Mouse (Mus musculus) hindbrain, postnatal 0 days (tissue): ENCODE measurements at regions not wholly inside any gene's neighbourhood (a gene's known extent, or its start where the extent isn't known, plus 50 kb on each side); places are given as distances from the start of the nearest gene placed in this dataset.

Source experiments
- ATAC-seq: fragments of 200-750 bp; cut with Nextera tagmentation; 2 replicates; pipeline ENCODE4 v1.8.0; 2017; ENCODE audit warnings: mild to moderate bottlenecking, moderate TSS enrichment, moderate library complexity
- DNase-seq: peaks from one replicate; pipeline ENCODE4 v3.0.0-alpha.2; 2015; ENCODE audit warnings: low spot score
- H3K27ac ChIP-seq: fragments of 300-500 bp; sonication (generic); 2 replicates; pipeline ENCODE4 v1.5.1; 2014; ENCODE audit warnings: mild to moderate bottlenecking
- H3K27me3 ChIP-seq: fragments of 300-500 bp; sonication (generic); 2 replicates; pipeline ENCODE4 v1.6.1; 2014; ENCODE audit warnings: low read length, mixed read lengths; ENCODE audit not compliant: insufficient read depth
- H3K36me3 ChIP-seq: fragments of 300-500 bp; sonication (generic); 2 replicates; pipeline ENCODE4 v1.6.1; 2014; ENCODE audit warnings: low read length, mixed read lengths; ENCODE audit not compliant: insufficient read depth
- H3K4me1 ChIP-seq: fragments of 300-500 bp; sonication (generic); 2 replicates; pipeline ENCODE4 v1.6.1; 2014; ENCODE audit warnings: antibody characterized with exemption, low read length, mixed read lengths; ENCODE audit not compliant: insufficient read depth
- H3K4me2 ChIP-seq: fragments of 300-500 bp; sonication (generic); 2 replicates; pipeline ENCODE4 v1.6.1; 2014; ENCODE audit warnings: low read depth, mild to moderate bottlenecking, low read length, moderate library complexity, mixed read lengths
- H3K4me3 ChIP-seq: fragments of 300-500 bp; sonication (generic); 2 replicates; pipeline ENCODE4 v1.5.1; 2014; ENCODE audit warnings: low read length
- H3K9ac ChIP-seq: fragments of 300-500 bp; sonication (generic); replicated peaks from 2 replicates; pipeline ENCODE4 v1.6.1; 2014; ENCODE audit warnings: mild to moderate bottlenecking, low read length, moderate library complexity, mixed read lengths
- H3K9me3 ChIP-seq: fragments of 300-500 bp; sonication (generic); 2 replicates; pipeline ENCODE4 v1.6.1; 2016; ENCODE audit warnings: low read length, mixed read lengths
- CTCF ChIP-seq: IDR thresholded peaks from 2 replicates; pipeline ENCODE4 v1.5.1; 2016; ENCODE audit warnings: antibody characterized with exemption, control low read depth, low read depth
- WGBS: fragments of 180-500 bp; shearing (Covaris S2); extraction: QIAGEN DNeasy Blood & Tissue Kit; methylation state at CpG from one replicate; pipeline ENCODE4 v1.1.7; 2014; 5-methylcytosine and 5-hydroxymethylcytosine counted together

GRCm38 (mm10) chr4:105467811-105468210 lies 310.7 kb downstream of the Plpp3 start:
- H3K9ac ChIP-seq: no peak overlapping the region
- no peaks in the 10 kb centered on the region for H3K36me3 ChIP-seq
- no peak overlapping the region for H3K4me2 ChIP-seq
- H3K9me3 ChIP-seq: no peaks in the 10 kb centered on the region
- H3K27ac ChIP-seq: no peak overlapping the region
- 89% methylated on average over 7 of the region's 7 CpGs for WGBS
- no peaks in the 10 kb centered on the region for H3K27me3 ChIP-seq
- no peak for DNase-seq
- no peaks in the 10 kb centered on the region for H3K4me1 ChIP-seq
- H3K4me3 ChIP-seq: no peak overlapping the region
- TF ChIP-seq CTCF: no peak
- no peak for ATAC-seq

- Histone ChIP-seq H3K36me3 (no peaks in the 10 kb centered on the region), H3K4me1 (no peaks in the 10 kb centered on the region), H3K27me3 (no peaks in the 10 kb centered on the region), H3K4me3 (no peak overlapping the region), H3K4me2 (no peak overlapping the region), H3K9me3 (no peaks in the 10 kb centered on the region), H3K9ac (no peak overlapping the region), H3K27ac (no peak overlapping the region)
- no peak for DNase-seq
- no peak for TF ChIP-seq CTCF
- no peak for ATAC-seq
- 84% methylated on average over 6 of the region's 6 CpGs for WGBS
Observed at GRCm38 (mm10) chr4:105469300-105469821, 312.2 kb downstream of the Plpp3 start.

GRCm38 (mm10) chr4:105474765-105475560 lies 314.7 kb upstream of the Gm12728 start:
- DNase-seq (peak; percentile 88), ATAC-seq (peak; percentile 89)
- Histone ChIP-seq H3K9me3 (no peaks in the 10 kb centered on the region), H3K4me3 (no peak overlapping the region), H3K36me3 (no peaks in the 10 kb centered on the region), H3K4me2 (no peak overlapping the region), H3K27me3 (no peaks in the 10 kb centered on the region), H3K9ac (no peak overlapping the region), H3K27ac (no peak overlapping the region), H3K4me1 (no peaks in the 10 kb centered on the region)
- 18% methylated on average over 11 of the region's 11 CpGs for WGBS
- TF ChIP-seq CTCF: 0 out of 2 replicates have a peak, but pooled peaks have one; percentile 20

- Histone ChIP-seq H3K27ac (peak overlapping the region; percentile 23; the same call in 1 of the 2 replicates), H3K4me3 (no peak overlapping the region), H3K9ac (no peak overlapping the region), H3K27me3 (no peaks in the 10 kb centered on the region), H3K36me3 (no peaks in the 10 kb centered on the region), H3K9me3 (no peaks in the 10 kb centered on the region), H3K4me2 (no peak overlapping the region), H3K4me1 (no peaks in the 10 kb centered on the region)
- WGBS: 59% methylated on average over 4 of the region's 4 CpGs
- no peak for TF ChIP-seq CTCF
- ATAC-seq (no peak), DNase-seq (peak; percentile 51)
Observed at GRCm38 (mm10) chr4:105476332-105476731, 313.3 kb upstream of the Gm12728 start.

- ATAC-seq: no peak
- no peak for TF ChIP-seq CTCF
- Histone ChIP-seq H3K27ac (no peak overlapping the region), H3K36me3 (no peaks in the 10 kb centered on the region), H3K4me2 (no peak overlapping the region), H3K4me1 (no peaks in the 10 kb centered on the region), H3K4me3 (no peak overlapping the region), H3K9me3 (no peaks in the 10 kb centered on the region), H3K27me3 (no peaks in the 10 kb centered on the region), H3K9ac (no peak overlapping the region)
- DNase-seq: no peak
- 87% methylated on average over 1 of the region's 1 CpGs for WGBS
Observed at GRCm38 (mm10) chr4:105486376-105486775, 303.3 kb upstream of the Gm12728 start.

- H3K27me3 ChIP-seq: no peaks in the 10 kb centered on the region
- no peak overlapping the region for H3K4me2 ChIP-seq
- DNase-seq (no peak), ATAC-seq (no peak)
- no peak for TF ChIP-seq CTCF
- H3K9ac ChIP-seq: no peak overlapping the region
- no peak overlapping the region for H3K27ac ChIP-seq
- WGBS: 87% methylated on average over 2 of the region's 2 CpGs
- H3K36me3 ChIP-seq: no peaks in the 10 kb centered on the region
- no peak overlapping the region for H3K4me3 ChIP-seq
- H3K9me3 ChIP-seq: no peaks in the 10 kb centered on the region
- H3K4me1 ChIP-seq: no peaks in the 10 kb centered on the region
Observed at GRCm38 (mm10) chr4:105496176-105496575, 293.5 kb upstream of the Gm12728 start.

- no peak for ATAC-seq
- no peak overlapping the region for H3K4me3 ChIP-seq
- no peak for DNase-seq
- no peaks in the 10 kb centered on the region for H3K27me3 ChIP-seq
- 77% methylated on average over 2 of the region's 2 CpGs for WGBS
- H3K27ac ChIP-seq: no peak overlapping the region
- TF ChIP-seq CTCF: no peak
- no peaks in the 10 kb centered on the region for H3K4me1 ChIP-seq
- no peaks in the 10 kb centered on the region for H3K9me3 ChIP-seq
- no peak overlapping the region for H3K4me2 ChIP-seq
- no peaks in the 10 kb centered on the region for H3K36me3 ChIP-seq
- H3K9ac ChIP-seq: no peak overlapping the region
Observed at GRCm38 (mm10) chr4:105506190-105506589, 283.5 kb upstream of the Gm12728 start.
